Mouse (Mus musculus): ENCODE measurements at regions not wholly inside any gene's neighbourhood (a gene's known extent, or its start where the extent isn't known, plus 50 kb on each side); places are given as distances from the start of the nearest gene placed in this dataset.

DNA sequence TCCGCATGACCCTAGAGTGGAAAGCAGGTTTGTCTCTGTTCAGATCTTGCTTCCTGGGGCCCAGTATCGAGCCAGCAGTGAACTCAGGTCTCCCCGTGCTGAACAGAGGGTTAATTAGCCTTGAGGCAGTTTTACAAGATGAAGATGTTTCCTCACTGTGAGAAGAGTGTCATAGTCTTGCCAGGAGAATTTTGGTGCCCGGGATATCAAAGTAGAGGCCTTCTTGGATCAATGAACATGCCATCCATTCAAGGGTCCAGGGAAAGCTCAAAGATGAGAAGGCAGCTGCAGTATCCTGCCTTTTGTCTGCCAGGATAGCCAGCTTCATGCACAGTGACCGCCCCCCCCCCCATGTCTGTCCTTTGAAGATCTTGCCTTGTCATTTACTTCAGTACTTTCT is 114.2 kb upstream of the Mylip start:
- DNase-seq (ENCODE audit: low read depth, low spot score), result no peak

DNA sequence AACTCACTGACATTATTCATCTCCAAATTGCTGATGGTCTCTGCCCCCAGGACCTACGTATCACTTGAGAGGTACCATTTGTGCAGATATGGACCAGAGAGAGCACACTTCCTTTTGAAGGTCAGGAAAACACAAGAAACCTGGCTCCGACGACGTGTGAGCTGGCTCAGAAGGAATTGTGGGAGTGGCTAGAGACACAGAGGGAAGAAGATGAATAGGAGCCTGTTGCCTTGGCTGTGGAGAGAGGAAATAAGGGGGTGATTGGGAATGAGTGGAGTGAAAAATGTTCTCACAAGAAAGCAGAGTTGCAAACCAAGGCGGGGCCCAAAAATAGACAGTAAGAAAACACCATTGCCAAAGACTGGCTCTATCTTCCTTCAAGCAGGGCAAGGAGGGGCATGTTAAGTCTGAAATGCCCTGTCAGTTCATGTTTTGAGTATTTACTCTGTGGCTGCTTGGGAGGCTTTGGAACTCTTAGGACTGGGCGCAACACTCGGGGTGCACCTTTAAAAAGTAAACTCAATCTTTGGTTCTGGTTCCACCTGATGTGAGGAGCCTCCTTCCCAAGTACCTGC is 111.6 kb upstream of the Mylip start:
- DNase-seq (ENCODE audit: low read depth, low spot score), result no peak

DNA sequence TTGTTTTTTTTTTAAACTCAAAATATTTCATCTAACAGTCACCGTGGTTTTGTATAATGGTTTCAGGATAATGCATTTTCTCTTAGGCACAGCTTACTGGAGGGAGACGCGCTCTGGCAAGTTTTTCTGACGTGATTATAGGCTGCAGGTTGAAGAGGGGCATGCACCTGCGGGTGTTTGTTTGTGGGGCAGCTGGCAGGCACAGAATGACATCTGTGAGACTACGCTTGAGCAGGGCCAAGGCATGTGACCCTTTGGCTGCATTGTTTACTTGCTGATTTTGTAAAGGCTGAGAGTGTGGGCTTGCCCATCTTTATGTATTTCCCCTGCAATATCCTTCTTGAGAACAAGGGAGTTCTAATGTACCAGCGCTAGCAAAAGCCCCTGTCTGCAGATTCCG is 108.4 kb upstream of the Mylip start:
- no peak for DNase-seq (ENCODE audit: low read depth, low spot score)

DNA sequence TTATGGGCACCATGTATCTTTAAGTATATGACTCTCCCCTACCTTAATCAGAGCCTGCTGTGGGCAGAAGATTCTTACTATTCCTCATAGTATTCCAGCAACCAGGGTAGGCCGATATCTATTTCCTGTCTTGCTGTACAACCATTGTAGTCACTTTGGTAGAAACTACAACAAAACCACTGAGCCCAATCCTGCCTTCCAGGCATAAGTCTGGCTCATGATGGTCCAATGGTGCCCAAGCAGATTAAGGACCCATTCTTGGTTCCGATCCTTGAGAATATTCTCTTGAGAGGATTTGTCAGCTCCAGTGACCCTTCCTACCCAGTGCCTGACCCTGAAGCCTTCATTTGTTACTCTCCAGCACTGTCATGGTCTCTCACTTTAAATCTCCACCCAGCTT is 102.9 kb upstream of the Mylip start:
- DNase-seq (ENCODE audit: low read depth, low spot score), result no peak

DNA sequence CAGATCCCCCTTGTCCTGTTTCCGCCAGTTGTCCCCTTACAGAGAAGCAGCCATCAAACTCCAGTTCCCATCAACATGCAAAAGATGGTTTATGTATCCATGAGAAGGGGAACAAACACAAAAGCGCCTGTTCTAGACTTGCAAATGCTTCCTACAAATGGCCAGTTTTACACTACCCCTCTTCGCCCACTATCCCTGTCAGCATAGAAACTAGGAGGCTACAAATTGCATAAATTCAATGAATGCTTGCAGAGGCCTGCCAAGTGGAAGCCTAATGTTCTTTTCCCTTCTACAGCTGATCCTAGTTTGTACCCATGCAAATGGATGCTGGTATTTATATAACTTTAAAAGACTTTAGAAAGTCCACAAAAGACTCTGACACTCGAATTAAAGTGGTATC is 102.3 kb upstream of the Mylip start:
- DNase-seq (ENCODE audit: low read depth, low spot score), result no peak

DNA sequence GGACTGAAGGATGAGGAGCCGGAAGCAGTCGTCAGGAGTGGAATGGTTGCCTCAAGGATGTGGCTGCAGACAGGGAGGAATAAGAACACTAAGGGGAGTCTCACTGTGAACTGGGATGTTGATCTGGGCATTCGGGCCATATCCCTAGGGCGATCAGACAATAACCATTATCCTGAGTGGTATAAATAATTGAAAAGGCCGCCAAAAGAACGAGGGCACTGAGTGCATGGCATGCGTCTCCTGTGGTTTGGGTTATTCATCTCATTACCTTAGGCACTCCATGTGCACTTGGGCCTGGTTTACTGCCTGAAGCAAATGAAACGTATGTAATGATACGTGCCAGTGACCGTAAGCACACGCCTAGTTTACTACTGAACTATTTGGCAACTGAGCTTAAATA is 99.6 kb upstream of the Mylip start:
- DNase-seq (ENCODE audit: low read depth, low spot score), result no peak

DNA sequence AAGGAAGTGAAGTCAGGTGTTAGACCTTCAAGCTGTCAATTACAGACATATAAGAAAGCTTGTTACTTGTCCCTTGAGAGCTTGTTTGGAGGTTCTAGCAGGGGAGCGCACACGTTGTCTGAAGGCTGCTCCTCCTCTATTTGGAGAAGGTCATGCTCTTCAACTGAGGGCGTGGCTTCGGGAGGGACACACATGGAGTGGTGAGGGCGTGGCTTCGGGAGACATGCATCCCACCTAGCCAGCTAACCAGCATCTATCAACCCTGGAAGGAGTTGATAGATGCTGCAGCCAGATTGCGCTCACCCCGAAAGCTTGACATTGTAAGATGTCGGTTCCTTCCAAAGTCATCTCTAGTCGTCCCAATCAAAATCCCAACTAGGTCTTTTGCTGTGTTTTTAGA is 94.9 kb upstream of the Mylip start:
- DNase-seq (ENCODE audit: low read depth, low spot score), result no peak

DNA sequence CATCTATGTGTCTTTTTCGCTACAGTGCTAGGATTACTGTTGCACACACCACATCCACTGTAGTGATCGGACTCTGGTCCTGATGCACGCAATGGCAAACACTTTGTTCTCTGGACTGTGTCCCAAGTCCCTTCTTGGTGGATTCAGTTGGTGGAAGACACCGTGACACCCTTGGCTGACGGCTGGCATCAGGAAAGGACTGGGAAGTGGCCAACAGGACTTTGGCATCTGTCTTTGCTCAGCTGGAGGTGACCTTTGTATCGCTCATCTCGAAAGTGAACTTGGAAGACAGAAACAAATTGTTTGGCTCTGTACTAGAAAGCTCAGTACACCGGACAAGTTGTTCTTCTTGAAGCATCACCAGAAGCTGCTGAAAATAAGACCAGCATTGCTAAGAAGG is 88.9 kb upstream of the Mylip start:
- DNase-seq (ENCODE audit: low read depth, low spot score), result no peak

DNA sequence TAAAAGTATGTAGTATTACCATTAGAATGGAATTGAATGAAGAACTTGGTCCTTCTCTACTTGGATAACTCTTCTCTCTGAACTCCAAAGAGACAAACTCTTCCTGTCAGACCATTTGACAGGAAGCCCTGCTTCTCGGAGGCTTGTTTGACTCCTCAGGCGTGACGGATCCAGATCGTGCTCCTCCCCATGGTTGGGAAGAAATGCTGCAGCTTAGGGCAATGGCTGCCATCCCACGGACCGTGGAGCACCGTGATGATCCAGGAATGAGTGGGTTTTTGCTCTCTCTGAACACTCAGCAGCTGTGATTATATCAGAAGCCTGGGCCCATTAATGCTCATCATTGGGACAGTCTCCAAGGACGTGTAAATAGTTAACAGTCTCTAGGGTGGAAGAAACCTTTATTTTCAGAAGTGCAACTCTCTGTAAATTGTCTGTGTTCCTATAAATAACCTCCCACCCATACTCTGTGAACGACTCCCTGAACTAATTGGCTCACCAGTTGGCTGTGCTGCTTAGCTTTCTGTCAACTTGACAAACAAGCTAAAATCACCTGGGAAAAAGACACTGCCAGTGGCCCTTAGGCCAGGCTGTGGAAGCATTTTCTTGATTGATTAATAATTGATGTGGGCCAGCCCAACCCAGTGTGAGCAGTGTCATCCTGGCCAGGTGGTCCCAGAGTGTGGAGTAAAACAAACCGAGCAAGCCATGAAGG is 88.2 kb upstream of the Mylip start:
- no peak for DNase-seq (ENCODE audit: low read depth, low spot score)

DNA sequence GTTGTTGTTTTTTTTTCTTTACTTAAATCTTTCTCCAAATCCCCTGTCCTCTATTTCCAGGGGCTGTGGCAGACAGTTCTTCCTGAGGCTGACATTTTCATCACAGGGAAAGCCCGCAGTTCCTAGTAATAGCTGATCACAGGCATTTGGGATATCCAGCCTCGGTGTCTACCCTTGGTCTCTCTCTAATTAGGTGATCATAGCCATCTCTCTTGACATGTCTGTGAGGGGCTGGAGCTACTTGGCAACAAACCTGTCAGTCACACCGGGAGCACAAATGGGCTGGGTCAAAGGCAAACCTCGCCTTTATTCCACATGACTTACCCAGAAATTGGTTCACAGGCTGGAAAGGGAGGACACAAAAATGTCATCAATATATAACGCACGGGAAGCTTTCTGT is 86.7 kb upstream of the Mylip start:
- no peak for DNase-seq (ENCODE audit: low read depth, low spot score)

DNA sequence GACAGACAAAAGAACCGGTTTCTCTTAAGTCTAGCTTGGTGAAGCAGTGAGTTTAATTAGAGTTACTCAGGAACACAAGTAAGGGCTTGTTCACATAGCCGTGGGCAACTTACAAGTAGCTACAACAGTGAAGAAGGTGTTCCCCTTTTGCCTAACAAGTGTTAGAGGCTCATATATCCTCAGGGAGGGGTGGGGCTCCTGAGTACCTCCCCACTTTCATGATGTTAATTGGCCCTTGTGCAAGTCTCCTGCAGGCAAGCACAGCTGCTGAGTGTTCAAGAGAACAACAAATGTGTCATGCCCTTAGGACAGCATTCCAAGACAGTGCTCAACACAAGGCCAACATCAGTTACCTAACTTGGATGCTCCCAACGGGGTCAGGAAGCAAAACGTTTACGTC is 83.4 kb upstream of the Mylip start:
- peak; percentile 19 for DNase-seq (ENCODE audit: low read depth, low spot score)

DNA sequence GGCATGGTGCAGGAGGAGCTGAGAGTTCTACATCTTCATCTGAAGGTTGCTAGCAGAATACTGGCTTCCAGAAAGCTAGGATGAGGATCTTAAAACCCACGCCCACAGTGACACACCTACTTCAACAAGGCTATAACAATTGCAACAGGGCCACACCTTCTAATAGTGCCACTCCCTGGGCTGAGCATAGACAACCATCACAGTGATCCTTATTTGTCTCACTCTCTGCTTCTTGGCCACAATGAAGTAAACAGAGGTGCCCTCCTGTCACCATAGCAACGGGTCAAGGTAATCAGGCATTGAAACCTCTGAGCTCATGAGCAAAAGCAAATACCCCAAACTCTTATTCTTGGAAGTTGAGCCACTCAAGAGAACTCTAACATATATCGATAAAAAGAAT is 82.3 kb upstream of the Mylip start:
- no peak for DNase-seq (ENCODE audit: low read depth, low spot score)

DNA sequence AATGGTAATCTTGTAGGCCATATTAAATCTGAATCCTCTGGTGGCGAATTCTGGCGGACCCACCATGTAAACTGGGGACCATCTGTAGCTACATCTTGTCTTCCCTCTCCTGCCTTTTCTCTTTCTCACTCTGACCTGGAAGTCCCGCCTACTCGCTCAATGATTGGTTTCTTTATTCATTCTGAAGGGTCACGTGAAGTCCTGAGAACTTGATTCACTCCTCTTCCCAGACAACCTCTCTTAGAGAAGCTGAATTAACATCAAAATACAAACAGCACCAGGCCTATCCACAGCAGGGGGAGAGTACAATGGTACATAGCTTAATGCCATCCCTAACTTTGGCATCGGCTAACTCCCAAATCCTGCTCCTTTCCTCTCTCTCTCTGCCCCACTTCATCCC is 69.9 kb upstream of the Mylip start:
- DNase-seq (ENCODE audit: low read depth, low spot score), result no peak

DNA sequence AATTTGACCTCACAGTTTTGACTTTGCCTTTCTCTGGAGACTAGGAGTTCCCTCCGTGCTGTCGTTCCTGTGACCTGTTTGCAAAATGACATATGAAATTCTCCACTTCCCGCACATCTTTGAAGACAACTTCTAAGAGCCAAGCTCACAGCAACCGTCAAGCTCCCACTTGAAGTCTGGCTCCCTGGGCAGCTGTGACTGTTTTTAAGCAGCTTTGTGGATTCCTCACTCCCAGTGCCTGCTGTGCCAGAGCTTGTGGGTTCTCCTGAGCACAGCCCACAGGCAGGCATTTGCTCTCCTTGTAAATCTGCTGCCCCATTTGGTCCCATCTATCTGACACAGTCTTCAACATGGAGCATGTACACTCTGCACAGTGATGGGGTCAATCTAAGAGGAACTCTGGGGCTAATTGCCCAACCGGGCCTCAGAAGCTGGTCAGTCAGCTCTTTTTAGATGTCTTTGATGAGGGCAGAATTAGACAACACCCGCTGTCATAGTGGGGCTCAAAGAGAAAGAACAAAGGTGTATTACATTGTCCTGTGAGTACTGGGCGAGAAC is 63.7 kb upstream of the Mylip start:
- DNase-seq (ENCODE audit: low read depth, low spot score), result no peak

DNA sequence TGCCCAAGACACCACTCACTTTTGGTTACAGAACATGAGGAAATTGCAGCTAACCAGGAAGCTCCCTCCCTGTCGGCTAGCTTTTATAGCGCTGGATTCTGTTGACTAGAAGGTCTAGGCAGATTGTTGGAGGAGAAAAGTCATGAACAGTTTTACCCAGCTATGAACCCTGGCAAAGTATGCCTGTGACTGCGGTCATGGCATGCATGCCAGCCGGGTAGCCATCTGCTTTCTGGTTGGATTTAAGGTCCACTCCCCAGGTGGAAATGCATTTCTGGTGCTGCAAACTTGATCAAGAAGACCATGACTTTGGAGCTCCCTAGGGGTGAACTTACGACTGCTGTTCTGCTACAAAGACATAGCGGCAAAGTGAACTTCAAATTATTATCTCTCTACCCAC is 62.8 kb upstream of the Mylip start:
- DNase-seq (ENCODE audit: low read depth, low spot score), result no peak

DNA sequence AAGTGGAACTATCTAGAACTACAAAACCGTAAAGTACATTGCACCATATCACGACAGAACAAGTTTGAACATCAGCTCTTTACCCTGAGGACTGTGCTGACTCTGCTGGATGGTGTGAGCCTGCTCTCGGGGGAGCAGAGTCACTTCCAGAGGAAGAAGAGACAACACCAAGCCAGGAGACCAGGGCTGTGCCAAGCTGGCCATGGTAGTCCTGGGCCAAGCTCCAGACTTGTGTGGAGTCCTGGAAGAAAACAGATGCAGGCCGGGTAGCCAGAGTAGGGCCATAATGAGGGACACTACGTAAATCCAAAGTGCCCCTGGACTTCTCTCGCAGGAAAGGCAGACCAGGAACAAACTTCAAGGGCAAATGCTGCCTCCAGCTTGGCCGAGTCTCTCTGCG is 59.0 kb upstream of the Mylip start:
- DNase-seq (ENCODE audit: low read depth, low spot score), result no peak

DNA sequence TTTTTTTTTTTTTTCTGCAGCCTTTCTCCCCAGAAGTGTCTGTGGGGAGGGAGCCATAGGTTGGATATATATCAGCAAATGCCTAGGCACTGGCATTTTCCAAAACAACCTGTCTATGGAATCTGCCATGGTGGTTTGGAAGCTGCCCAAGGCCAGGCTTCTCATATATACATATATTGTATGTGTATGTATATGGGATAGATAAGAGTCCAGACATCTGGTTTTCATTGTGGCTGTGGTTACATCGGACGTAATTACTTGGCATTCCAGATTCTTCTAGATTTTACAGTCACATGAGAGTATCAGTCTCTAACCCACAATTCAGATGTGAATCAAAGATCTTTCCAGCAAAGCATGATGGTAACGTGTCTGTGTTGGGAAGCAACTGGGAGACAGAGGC is 57.5 kb upstream of the Mylip start:
- DNase-seq (ENCODE audit: low read depth, low spot score), result no peak

DNA sequence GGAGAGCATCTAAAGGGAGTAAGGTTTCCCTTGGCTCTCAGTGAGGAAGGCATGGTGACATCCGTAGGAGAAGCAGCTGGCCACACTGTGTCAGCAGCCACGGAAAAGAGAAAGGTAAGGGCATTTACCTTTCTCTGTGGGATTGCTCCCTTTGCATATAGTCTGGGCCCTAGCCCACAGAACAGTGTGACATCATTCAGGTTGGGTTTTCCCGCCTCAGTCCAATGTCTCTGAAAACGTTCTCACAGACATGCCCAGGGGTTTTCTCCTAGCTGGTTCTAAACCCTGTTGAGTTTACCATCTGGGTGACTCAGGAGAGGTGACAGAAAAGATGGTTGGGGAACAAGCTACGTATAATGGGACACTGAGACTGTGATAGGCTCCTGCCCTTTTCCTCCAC is 55.9 kb upstream of the Mylip start:
- DNase-seq (ENCODE audit: low read depth, low spot score), result no peak

Data from mesoderm, embryonic 11.5 days (tissue).